Mouse (Mus musculus): Measurements from ENCODE around the gene Setmar. TPM values are rescaled to one million over a fixed set of nuclear protein-coding genes. Genes with fewer than 3 reads are reported as not detected.

Gene Setmar
- polyA plus RNA-seq, 1 experiment, result 6.9 TPM

DNA sequence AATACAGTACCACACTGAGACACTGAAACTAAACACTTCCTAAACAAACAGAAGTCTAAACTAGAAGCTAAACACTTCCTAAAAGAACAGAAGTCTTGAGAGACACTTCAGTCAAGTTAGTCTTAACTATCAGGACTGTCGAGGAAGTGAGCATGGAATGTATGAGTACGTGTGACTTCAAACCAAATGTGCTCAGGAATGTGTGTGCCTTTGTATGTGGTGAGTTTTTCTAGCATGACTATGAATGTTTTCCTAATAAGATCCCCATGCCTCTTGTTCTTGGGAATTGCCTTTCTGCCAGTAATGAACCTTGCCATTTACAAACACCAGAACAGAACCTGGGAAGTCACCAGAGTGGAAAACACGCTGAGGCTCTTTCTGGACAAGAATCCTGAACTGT, 3.7 kb upstream of the Setmar start:
- Histone ChIP-seq H3K36me3 (ENCODE audit: control insufficient read depth, insufficient read depth, low read length, poor library complexity, severe bottlenecking) (no peaks in the 10 kb centered on the region), H3K9me3 (replicated peaks; ENCODE audit: control insufficient read depth, insufficient read depth, low read length, poor library complexity, severe bottlenecking) (no peaks in the 10 kb centered on the region; the same call in 1 of the 2 replicates), H3K27ac (ENCODE audit: insufficient read depth, low read length) (no peak overlapping the region), H3K4me1 (ENCODE audit: control insufficient read depth, insufficient read depth, low read length) (no peaks in the 10 kb centered on the region), H3K4me3 (ENCODE audit: low read depth, low read length) (no peak overlapping the region), H3K27me3 (ENCODE audit: control insufficient read depth, insufficient read depth, low read length, poor library complexity, severe bottlenecking) (no peaks in the 10 kb centered on the region), H3K9ac (ENCODE audit: low read depth, poor library complexity, severe bottlenecking) (no peak overlapping the region)
- TF ChIP-seq EP300 (IDR thresholded peaks at IDR 0.05; ENCODE audit: insufficient read depth, low read depth, low read length) (no peak), CTCF (IDR thresholded peaks at IDR 0.05; ENCODE audit: low read depth, low read length) (no peak), POLR2A (IDR thresholded peaks at IDR 0.05; ENCODE audit: insufficient read depth, low read length) (no peak)

DNA sequence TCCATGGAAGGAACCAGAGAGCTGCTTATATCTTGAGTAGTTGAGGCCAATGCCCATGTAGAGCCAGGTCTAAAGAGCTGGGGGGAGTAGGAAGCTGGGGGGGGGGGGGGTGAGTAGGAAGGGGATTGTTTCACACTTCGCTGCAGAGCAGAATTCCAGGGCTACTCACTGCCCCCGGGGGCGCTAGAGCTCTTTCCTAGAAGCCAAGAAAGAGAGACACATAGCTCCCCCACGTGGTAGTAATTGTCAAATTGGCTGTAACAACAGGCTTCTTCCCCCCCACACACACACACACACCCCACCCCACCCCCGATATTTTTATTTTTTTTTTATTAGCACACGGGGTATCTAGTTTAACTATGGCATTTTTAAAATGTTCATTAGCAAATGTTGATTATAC, 738 bp downstream of the Setmar start:
- Histone ChIP-seq H3K27ac (ENCODE audit: insufficient read depth, low read length) (peak overlapping the region; percentile 19), H3K27me3 (ENCODE audit: control insufficient read depth, insufficient read depth, low read length, poor library complexity, severe bottlenecking) (no peaks in the 10 kb centered on the region), H3K4me1 (ENCODE audit: control insufficient read depth, insufficient read depth, low read length) (peaks cover 2% of the 10 kb centered on the region), H3K36me3 (ENCODE audit: control insufficient read depth, insufficient read depth, low read length, poor library complexity, severe bottlenecking) (no peaks in the 10 kb centered on the region), H3K9me3 (replicated peaks; ENCODE audit: control insufficient read depth, insufficient read depth, low read length, poor library complexity, severe bottlenecking) (no peaks in the 10 kb centered on the region; the same call in none of the 2 replicates), H3K4me3 (ENCODE audit: low read depth, low read length) (peak overlapping the region; percentile 67), H3K9ac (ENCODE audit: low read depth, poor library complexity, severe bottlenecking) (peak overlapping the region; percentile 18; the same call in 1 of the 2 replicates)
- peak; percentile 63 for TF ChIP-seq CTCF (IDR thresholded peaks at IDR 0.05; ENCODE audit: low read depth, low read length)
- no peak for TF ChIP-seq POLR2A (IDR thresholded peaks at IDR 0.05; ENCODE audit: insufficient read depth, low read length)

DNA sequence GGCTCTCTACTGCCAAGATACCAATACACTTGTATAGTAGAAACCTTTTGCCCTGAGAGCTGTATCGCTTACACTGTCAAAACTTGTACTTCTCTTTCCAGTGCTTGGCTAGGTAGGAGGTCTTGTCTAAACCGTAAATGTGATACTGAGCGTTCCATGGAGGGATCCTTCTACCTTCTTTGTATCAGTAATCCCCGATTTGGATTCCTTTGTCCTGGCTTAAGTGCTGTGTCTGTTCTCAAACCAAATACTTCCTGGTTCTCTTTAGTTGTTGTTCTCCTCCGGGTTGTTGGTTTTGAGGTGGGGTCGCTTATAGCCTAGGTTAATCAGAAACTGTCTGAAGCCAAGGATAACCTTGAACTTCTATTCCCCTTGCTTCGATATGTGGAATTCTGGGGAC, 6.1 kb downstream of the Setmar start:
- Histone ChIP-seq H3K36me3 (ENCODE audit: control insufficient read depth, insufficient read depth, low read length, poor library complexity, severe bottlenecking) (no peaks in the 10 kb centered on the region), H3K27me3 (ENCODE audit: control insufficient read depth, insufficient read depth, low read length, poor library complexity, severe bottlenecking) (no peaks in the 10 kb centered on the region), H3K27ac (ENCODE audit: insufficient read depth, low read length) (no peak overlapping the region; the same call in 1 of the 2 replicates), H3K4me1 (ENCODE audit: control insufficient read depth, insufficient read depth, low read length) (peaks cover 2% of the 10 kb centered on the region), H3K9ac (ENCODE audit: low read depth, poor library complexity, severe bottlenecking) (no peak overlapping the region), H3K9me3 (replicated peaks; ENCODE audit: control insufficient read depth, insufficient read depth, low read length, poor library complexity, severe bottlenecking) (peaks cover 6% of the 10 kb centered on the region), H3K4me3 (ENCODE audit: low read depth, low read length) (no peak overlapping the region)
- TF ChIP-seq POLR2A (IDR thresholded peaks at IDR 0.05; ENCODE audit: insufficient read depth, low read length) (no peak), EP300 (IDR thresholded peaks at IDR 0.05; ENCODE audit: insufficient read depth, low read depth, low read length) (no peak), CTCF (IDR thresholded peaks at IDR 0.05; ENCODE audit: low read depth, low read length) (no peak)

DNA sequence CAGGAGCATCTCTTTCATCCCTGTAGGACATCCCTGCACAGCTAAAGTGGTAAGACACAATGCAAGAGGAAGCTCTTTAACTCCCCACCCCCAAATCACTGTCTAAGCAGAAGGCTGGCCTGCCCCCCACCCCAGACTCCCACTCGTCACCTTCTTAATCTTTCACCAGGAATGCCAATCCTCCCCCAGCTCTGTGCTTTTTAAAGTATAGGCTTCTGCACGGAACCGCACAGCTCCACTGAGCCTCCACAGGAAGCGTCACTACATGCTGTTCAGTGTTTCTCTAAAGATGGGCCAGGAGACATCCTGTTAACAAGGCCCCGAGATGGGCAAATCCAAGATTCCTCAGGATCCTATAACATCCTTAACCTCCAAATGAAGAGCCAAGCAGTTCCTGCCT, 8.2 kb downstream of the Setmar start:
- no peaks in the 10 kb centered on the region for H3K36me3 ChIP-seq (ENCODE audit: control insufficient read depth, insufficient read depth, low read length, poor library complexity, severe bottlenecking)
- H3K9ac ChIP-seq (ENCODE audit: low read depth, poor library complexity, severe bottlenecking), result no peak overlapping the region
- no peak overlapping the region for H3K27ac ChIP-seq (ENCODE audit: insufficient read depth, low read length)
- no peaks in the 10 kb centered on the region for H3K27me3 ChIP-seq (ENCODE audit: control insufficient read depth, insufficient read depth, low read length, poor library complexity, severe bottlenecking)
- H3K4me1 ChIP-seq (ENCODE audit: control insufficient read depth, insufficient read depth, low read length), result peaks cover 2% of the 10 kb centered on the region
- no peak overlapping the region for H3K4me3 ChIP-seq (ENCODE audit: low read depth, low read length)
- peaks cover 6% of the 10 kb centered on the region for H3K9me3 ChIP-seq (replicated peaks; ENCODE audit: control insufficient read depth, insufficient read depth, low read length, poor library complexity, severe bottlenecking)
- TF ChIP-seq CTCF (IDR thresholded peaks at IDR 0.05; ENCODE audit: low read depth, low read length) (no peak), EP300 (IDR thresholded peaks at IDR 0.05; ENCODE audit: insufficient read depth, low read depth, low read length) (no peak), POLR2A (IDR thresholded peaks at IDR 0.05; ENCODE audit: insufficient read depth, low read length) (no peak)

DNA sequence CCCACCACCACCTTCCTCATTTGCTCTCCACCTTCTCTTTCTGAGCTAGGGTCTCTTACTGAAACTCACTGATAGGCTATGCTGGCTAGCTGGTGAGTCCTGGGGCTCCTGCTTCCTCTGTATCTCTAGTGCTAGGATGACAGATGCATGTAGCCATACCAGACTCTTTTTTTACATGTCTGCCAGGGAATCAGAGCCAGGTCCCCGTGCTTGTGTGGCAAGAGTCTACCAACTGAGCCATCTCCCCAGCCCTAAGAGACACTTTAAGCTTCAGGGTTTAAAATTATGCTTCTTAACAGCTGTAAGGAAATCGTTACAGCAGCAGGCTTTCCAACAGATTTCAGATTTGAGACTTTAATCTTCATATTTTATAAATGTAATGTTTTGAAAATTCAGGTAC, 9.1 kb downstream of the Setmar start:
- no peak overlapping the region for H3K4me3 ChIP-seq (ENCODE audit: low read depth, low read length)
- H3K36me3 ChIP-seq (ENCODE audit: control insufficient read depth, insufficient read depth, low read length, poor library complexity, severe bottlenecking), result no peaks in the 10 kb centered on the region
- no peaks in the 10 kb centered on the region for H3K27me3 ChIP-seq (ENCODE audit: control insufficient read depth, insufficient read depth, low read length, poor library complexity, severe bottlenecking)
- H3K27ac ChIP-seq (ENCODE audit: insufficient read depth, low read length), result no peak overlapping the region
- peaks cover 2% of the 10 kb centered on the region for H3K4me1 ChIP-seq (ENCODE audit: control insufficient read depth, insufficient read depth, low read length)
- TF ChIP-seq CTCF (IDR thresholded peaks at IDR 0.05; ENCODE audit: low read depth, low read length), result no peak
- no peak for TF ChIP-seq POLR2A (IDR thresholded peaks at IDR 0.05; ENCODE audit: insufficient read depth, low read length)
- no peak for TF ChIP-seq EP300 (IDR thresholded peaks at IDR 0.05; ENCODE audit: insufficient read depth, low read depth, low read length)
- H3K9ac ChIP-seq (ENCODE audit: low read depth, poor library complexity, severe bottlenecking), result no peak overlapping the region
- H3K9me3 ChIP-seq (replicated peaks; ENCODE audit: control insufficient read depth, insufficient read depth, low read length, poor library complexity, severe bottlenecking), result peaks cover 6% of the 10 kb centered on the region

DNA sequence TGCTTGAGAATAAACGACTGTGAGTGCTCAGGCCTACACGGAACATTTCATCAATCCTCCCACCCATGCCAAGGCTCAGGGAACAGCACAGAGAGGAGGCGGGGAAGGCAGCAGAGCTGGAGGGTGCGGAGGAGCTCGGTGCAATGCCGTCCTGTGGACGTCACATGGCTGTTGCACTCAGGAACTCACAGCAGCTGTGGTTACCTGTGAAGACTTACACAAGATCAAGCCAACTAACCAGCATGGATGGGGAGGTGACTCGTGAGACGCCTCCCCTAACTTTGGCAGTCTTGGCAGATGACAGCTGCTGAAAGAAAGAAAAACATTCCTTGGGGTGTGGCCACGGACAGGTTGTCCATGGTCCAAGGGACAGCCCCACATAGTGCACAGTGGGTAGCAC, 9.8 kb downstream of the Setmar start:
- TF ChIP-seq CTCF (IDR thresholded peaks at IDR 0.05; ENCODE audit: low read depth, low read length) (no peak), POLR2A (IDR thresholded peaks at IDR 0.05; ENCODE audit: insufficient read depth, low read length) (no peak), EP300 (IDR thresholded peaks at IDR 0.05; ENCODE audit: insufficient read depth, low read depth, low read length) (no peak)
- no peak overlapping the region for H3K9ac ChIP-seq (ENCODE audit: low read depth, poor library complexity, severe bottlenecking)
- H3K27ac ChIP-seq (ENCODE audit: insufficient read depth, low read length), result no peak overlapping the region
- H3K9me3 ChIP-seq (replicated peaks; ENCODE audit: control insufficient read depth, insufficient read depth, low read length, poor library complexity, severe bottlenecking), result peaks cover 6% of the 10 kb centered on the region
- H3K27me3 ChIP-seq (ENCODE audit: control insufficient read depth, insufficient read depth, low read length, poor library complexity, severe bottlenecking), result no peaks in the 10 kb centered on the region
- H3K4me3 ChIP-seq (ENCODE audit: low read depth, low read length), result no peak overlapping the region
- peaks cover 1% of the 10 kb centered on the region for H3K4me1 ChIP-seq (ENCODE audit: control insufficient read depth, insufficient read depth, low read length)
- H3K36me3 ChIP-seq (ENCODE audit: control insufficient read depth, insufficient read depth, low read length, poor library complexity, severe bottlenecking), result no peaks in the 10 kb centered on the region

All from ES-Bruce4 (cell line).